Mouse (Mus musculus): ENCODE results near the gene Marco. TPM values are rescaled to one million over a fixed set of nuclear protein-coding genes. Genes with fewer than 3 reads are reported as not detected.

Gene Marco
- polyA plus RNA-seq (2017; shearing (Covaris generic)): under 1 TPM in 1 of 2 experiments, not detected in 1; 0.85 TPM

DNA sequence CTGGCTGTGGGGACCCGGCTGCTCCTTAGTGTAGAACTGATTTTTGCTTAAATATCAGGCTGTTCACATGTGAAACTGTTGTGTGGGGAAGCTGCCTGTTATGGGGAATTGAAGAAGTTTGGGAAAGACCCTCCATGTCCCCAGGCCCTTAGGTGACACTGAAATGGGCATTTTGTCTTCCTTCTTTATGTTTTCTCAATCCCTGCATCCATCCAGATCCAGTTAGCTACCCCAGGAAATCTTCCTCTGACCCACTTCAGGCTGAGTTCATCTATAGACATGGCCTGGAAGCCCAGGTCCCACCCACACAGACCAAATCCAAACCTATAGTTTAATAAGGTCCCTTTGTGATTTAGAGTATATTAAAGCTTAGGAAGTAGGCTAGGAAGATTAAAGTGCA is at the start of gene Marco:
TSS of gene Marco (minus strand) at position 101 of the 400 bp plus-strand sequence.
- ATAC-seq: no peak

DNA sequence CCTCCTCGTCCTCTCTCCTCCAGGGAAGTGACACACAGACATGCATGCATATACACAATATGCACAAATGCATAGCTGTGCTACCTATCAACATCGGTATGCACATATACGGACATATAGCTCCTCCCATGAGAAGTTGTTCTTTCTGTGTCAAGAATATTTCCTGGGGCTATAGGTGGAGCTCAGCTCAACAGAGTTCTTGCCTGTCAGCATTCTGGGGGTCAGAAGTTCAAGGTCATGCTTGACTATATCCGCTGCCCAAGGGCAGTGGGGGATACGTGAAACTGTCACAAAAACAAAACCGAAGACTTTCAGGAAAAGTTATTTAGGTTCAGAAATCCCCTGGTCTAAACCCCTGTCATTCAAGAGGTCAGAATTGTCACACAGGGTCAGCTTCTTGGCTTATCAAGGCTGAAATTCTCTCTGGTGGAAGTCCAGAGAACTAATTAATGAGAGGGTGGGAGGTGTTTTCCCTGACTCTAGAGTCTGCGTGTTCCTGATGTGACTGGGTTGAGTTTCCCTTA is 34.7 kb upstream of the Marco start:
- no peak for ATAC-seq

- no peak for ATAC-seq
Observed at GRCm38 (mm10) chr1:120536998-120537397, 32.2 kb upstream of the Marco start.

DNA sequence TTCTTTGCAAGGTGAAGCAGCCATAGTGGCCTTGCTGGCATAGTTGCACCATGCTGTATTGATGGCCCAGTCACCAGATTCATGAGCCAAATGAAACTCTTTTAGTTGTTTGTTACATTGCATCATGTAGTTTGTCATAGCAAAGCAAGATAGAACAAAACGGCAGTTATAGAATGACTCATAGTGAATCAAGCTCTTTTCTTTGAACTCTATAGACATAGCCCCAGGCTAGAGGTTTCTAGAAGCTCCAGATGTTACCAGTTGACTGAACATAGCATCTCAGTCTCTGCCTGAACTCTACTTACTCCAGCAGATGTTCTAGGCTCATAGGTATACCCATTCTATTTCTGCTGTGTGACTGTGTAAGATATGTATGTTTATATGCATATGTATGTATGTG is 31.1 kb upstream of the Marco start:
- no peak for ATAC-seq

- no peak for ATAC-seq
Observed at GRCm38 (mm10) chr1:120532321-120532916, 27.6 kb upstream of the Marco start.

GRCm38 (mm10) chr1:120531770-120532169 is 26.9 kb upstream of the Marco start:
- ATAC-seq: no peak

GRCm38 (mm10) chr1:120529881-120530280 is 25.1 kb upstream of the Marco start:
- ATAC-seq: no peak

DNA sequence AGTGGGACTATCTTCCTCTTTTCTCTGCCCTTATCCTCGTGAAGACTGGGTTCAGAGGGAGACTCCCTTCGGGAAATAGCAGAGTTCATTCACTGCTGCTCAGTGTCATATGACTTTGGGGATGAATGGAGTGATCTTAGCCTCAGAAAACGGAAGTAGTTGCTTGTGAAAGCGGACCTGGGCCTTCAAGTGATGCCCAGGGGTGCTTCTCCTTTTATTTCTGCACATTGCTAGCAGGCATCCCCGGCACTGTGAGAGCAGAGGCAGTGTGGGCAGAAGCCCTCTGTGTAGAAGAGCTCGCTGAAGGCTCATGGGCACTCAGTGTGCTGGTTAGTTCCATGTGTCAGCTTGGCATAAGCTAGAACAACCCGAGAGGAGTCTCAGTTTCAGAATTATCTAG is 12.8 kb upstream of the Marco start:
- ATAC-seq: no peak

GRCm38 (mm10) chr1:120510311-120510710 is 5.5 kb upstream of the Marco start:
- ATAC-seq: no peak

DNA sequence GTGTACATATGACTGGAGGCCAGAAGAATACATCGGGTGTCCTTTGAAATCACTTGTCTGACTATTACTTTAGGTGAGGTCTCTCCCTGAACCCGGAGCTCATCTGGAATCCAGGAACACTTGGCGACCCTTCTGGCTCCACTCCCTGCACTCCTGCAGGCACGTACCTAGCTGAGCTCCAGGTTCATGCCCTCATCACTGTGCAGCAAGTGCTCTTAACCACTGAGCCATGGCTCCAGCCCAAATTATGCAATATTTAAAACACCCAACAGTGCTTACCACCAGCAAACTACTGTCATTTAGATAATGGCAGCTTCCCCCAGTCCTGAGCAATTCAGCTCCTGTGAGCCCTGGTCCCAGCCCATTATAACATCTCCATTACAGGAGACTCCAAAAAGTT is 4.2 kb upstream of the Marco start:
- ATAC-seq: no peak

- no peak for ATAC-seq
Observed at GRCm38 (mm10) chr1:120504046-120504710, 646 bp downstream of the Marco start.

DNA sequence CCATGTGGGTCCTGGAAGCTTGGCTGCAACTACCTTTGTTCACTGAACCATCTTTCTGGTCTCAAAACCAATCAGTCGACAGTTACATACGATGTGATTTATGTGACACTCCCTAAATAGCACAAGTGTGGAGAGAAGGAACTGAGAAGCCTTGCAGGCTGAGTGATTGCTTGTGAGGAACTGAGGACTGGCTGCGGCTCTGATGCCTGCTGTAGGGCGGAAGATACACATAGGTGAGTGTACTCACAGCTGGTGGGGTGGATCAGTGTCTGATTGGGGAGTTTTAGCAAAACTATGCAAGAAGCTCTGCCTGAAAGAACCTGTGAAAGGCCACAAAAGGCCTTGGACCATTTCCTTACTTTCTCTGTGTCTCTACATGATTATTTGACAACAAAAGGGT is 3.3 kb downstream of the Marco start:
- ATAC-seq: no peak

- no peak for ATAC-seq
Observed at GRCm38 (mm10) chr1:120498036-120498435, 6.8 kb downstream of the Marco start.

DNA sequence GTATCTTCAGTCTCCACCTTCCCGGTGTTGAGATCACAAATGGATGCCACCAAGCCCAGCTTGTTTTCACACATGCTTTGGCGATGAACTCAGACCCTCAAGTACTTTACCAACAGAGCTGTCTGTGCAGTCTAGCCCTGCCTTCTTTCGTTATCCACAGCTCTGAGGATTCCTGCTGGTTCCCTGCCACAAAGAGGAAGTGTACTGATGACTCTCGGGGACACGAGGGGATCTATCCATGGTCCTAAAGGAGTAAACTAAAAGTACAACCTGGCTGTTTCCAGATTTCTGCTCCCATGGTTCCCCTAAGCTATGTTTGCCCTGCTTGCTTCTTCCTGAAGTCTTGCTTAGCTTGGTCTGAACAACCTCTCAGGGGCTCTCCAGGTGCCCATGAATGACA is 23.9 kb downstream of the Marco start:
- no peak for ATAC-seq

DNA sequence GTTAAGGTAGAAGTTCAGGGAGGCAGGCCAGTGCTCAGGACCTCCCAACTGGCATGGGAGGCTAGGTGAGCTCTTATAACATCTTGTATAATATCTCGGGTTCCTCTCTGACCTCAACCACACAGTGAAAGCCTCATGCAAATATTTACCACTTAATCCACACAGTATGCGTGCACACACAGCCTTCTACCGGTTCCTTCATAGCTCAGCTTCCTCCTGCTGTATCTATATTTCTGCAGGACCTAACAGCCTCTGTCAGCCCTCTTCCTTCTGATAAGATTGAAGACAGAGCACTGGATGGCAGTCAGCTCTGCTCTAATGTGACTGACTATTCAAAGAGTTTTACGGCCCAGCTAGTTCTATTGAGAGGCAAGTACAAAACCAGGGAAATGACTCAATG is 30.0 kb downstream of the Marco start:
- no peak for ATAC-seq

- peak; percentile 47 for ATAC-seq
Observed at GRCm38 (mm10) chr1:120468891-120469290, 35.9 kb downstream of the Marco start.

DNA sequence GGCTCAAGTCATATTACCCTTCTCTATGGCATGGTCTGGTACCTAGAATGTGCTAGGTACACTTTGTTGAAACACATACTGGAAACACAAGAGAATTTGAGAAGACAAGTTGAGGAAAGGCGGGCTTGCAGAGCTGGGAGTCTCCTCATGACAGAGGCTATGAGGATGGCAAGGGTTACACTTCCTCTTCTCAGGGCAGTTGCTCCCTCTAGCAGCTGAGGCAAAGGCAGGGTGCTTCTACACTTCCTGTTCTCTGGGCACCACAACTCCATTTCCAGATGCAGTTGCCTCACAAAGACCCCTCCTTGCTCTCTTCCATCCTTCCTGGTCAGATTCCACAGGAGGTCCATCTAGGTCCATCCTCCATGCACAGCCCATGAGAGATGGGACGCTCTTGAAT is 37.5 kb downstream of the Marco start:
- ATAC-seq: no peak

DNA sequence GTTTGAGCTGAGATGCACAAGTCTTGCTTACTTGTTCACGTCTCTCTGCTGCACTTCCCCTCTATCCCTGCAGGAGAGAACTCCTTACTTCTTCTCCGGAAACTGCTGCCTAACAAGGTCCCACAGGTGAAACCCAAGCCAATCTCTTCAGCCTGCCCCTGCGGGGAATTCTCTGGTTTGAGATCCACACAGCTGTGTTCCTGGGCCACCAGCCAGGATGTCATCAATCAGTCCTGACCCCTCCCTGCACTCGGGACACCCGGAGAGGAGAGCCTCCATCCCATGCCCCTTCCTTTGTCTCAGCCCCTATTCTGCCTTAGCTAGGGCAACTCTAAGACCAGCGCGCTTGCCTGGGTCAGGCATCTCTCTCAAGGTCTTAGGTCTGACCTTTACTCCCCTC is 38.1 kb downstream of the Marco start:
- no peak for ATAC-seq

- ATAC-seq: no peak
Observed at GRCm38 (mm10) chr1:120459032-120459431, 45.8 kb downstream of the Marco start.

DNA sequence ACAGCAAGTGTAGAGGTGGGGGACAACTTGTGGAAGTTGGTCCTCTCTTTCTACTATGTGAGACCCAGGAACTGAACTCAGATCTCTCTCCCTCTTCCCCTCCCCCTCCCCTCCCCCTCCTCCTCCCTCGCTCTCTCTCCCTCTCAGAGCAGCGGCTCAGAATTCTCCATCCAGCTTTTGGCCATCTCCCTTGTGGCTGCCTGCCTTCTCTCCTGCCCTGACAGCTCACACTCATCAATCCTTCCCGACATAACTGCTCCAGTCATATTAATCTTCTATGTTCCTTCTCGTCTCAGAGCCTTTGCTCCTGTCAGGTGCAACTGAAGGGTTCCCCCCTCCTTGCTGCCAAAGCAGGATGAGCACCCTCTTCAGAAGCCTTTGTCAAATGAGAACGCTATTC is 46.3 kb downstream of the Marco start:
- no peak for ATAC-seq

GRCm38 (mm10) chr1:120451486-120452270 is 53.1 kb downstream of the Marco start:
- ATAC-seq: no peak

DNA sequence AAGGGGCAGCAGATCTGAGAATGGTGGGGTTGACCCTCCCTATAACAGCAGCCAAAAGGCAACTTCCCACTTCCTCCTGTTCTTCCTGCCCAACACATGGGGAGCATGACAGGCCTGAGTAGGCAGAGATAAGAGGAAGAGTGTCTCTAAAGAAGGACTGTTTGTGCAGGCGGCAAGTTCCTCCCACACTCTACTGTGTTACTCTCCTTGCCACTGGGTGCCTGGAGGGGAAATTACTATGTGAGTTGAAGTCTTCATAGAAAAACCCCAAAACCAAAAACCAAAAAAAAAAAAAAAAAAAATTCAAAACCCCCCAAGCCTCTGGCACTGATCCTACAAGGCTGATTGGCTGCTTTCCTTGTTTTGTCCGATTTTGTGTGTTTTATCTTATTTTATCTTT is 55.2 kb downstream of the Marco start:
- no peak for ATAC-seq

- no peak for ATAC-seq
Observed at GRCm38 (mm10) chr1:120443228-120443639, 61.6 kb downstream of the Marco start.

GRCm38 (mm10) chr1:120441587-120441986 is 63.2 kb downstream of the Marco start:
- no peak for ATAC-seq
